Mouse (Mus musculus) heart, adult 2 months (tissue): ENCODE results near the gene 4930519G04Rik. TPM values are rescaled to one million over a fixed set of nuclear protein-coding genes. Genes with fewer than 3 reads are reported as not detected.
"Not testable (repeated sequence)": the region's sequence is repeated elsewhere in the genome, so short reads cannot be mapped to it uniquely, and the experiment has no call there.

ENCODE experiments used
- DNase-seq, 2 experiments: peaks; one replicate each; pipeline ENCODE4 v3.0.0; 2021
- H3K27ac ChIP-seq: fragments of 200-600 bp; 2 replicates; pipeline ENCODE4 v1.8.1; 2022
- H3K27me3 ChIP-seq: fragments of 200-500 bp; 2 replicates; pipeline ENCODE4 v1.6.1; 2012; ENCODE audit warnings: mild to moderate bottlenecking, low read length, inconsistent platforms, mixed read lengths; ENCODE audit not compliant: control insufficient read depth, insufficient read depth
- H3K36me3 ChIP-seq: fragments of 200-500 bp; 2 replicates; pipeline ENCODE4 v1.6.1; 2012; ENCODE audit warnings: low read length, inconsistent platforms; ENCODE audit not compliant: control insufficient read depth, insufficient read depth
- H3K4me1 ChIP-seq: fragments of 200-500 bp; 2 replicates; pipeline ENCODE4 v1.6.1; 2011; ENCODE audit warnings: low read length; ENCODE audit not compliant: control insufficient read depth, insufficient read depth
- H3K4me3 ChIP-seq: fragments of 200-600 bp; 2 replicates; pipeline ENCODE4 v1.8.1; 2022
- H3K79me2 ChIP-seq: fragments of 200-500 bp; replicated peaks from 2 replicates; pipeline ENCODE4 v1.6.1; 2012; ENCODE audit warnings: mild to moderate bottlenecking, inconsistent platforms, low read length, moderate library complexity, mixed read lengths; ENCODE audit not compliant: control insufficient read depth, insufficient read depth
- H3K9ac ChIP-seq: fragments of 200-500 bp; 2 replicates; pipeline ENCODE4 v1.6.1; 2012; ENCODE audit warnings: low read depth, mild to moderate bottlenecking, control low read depth, inconsistent platforms, low read length, mixed read lengths
- CTCF ChIP-seq: fragments of 200-600 bp; IDR thresholded peaks from 2 replicates; pipeline ENCODE4 v1.8.1; 2022; ENCODE audit warnings: antibody characterized with exemption, mild to moderate bottlenecking, moderate library complexity
- EP300 ChIP-seq: fragments of 200-500 bp; IDR thresholded peaks from 2 replicates; pipeline ENCODE4 v1.6.1; 2011; ENCODE audit warnings: low read depth, low read length, control low read depth; ENCODE audit not compliant: insufficient read depth
- POLR2A ChIP-seq: fragments of 200-500 bp; IDR thresholded peaks from 2 replicates; pipeline ENCODE4 v1.6.1; 2011; ENCODE audit warnings: mild to moderate bottlenecking, low read depth, low read length, control low read depth; ENCODE audit not compliant: insufficient read depth
- WGBS: fragments of 180-500 bp; shearing (Covaris S2); methylation state at CpG from one replicate; pipeline ENCODE4 v1.1.7; 2018; 5-methylcytosine and 5-hydroxymethylcytosine counted together
- intact Hi-C: fragments of 180-260 bp; cut with DNase I; formaldehyde crosslinking; loops from one replicate; pipeline ENCODE4 v1.15.1; 2025
- polyA plus RNA-seq: library from polyadenylated mRNA; depleted of rRNA; stranded (reverse); fragments of >200 nt; gene quantifications from 2 replicates; pipeline ENCODE4 v1.2.3, GENCODE M21; 2012
- total RNA-seq, 2 experiments: library from RNA; stranded (reverse); gene quantifications; 2 replicates each; pipeline ENCODE4 v1.2.3; 2021

The 4930519G04Rik gene
- total and polyA plus RNA-seq, 3 experiments = not detected

- Histone ChIP-seq H3K27ac (no peak overlapping the region), H3K27me3 (no peaks in the 10 kb centered on the region), H3K4me3 (no peak overlapping the region), H3K9ac (no peak overlapping the region), H3K36me3 (no peaks in the 10 kb centered on the region), H3K4me1 (no peaks in the 10 kb centered on the region), H3K79me2 (no peaks in the 10 kb centered on the region)
- WGBS = 71% methylated on average over 3 of the region's 3 CpGs
- no peak for DNase-seq
- intact Hi-C loops = no loop called here
- TF ChIP-seq EP300 = no peak
- no peak for TF ChIP-seq POLR2A
- no peak for TF ChIP-seq CTCF
Observed at GRCm38 (mm10) chr5:114829740-114830139, 23.7 kb upstream of the 4930519G04Rik start.

- 34% methylated on average over 12 of the region's 12 CpGs for WGBS
- no peak overlapping the region for H3K9ac ChIP-seq
Observed at GRCm38 (mm10) chr5:114836886-114837285, 16.6 kb upstream of the 4930519G04Rik start.

GRCm38 (mm10) chr5:114840481-114840880, 13.0 kb upstream of the 4930519G04Rik start:
- 67% methylated on average over 5 of the region's 5 CpGs for WGBS
- H3K36me3 ChIP-seq, H3K4me1 ChIP-seq, H3K9ac ChIP-seq, H3K27ac ChIP-seq, H3K27me3 ChIP-seq, intact Hi-C loops, H3K4me3 ChIP-seq, DNase-seq, H3K79me2 ChIP-seq: not testable (repeated sequence)

More at GRCm38 (mm10) chr5:114836886-114837285, 16.6 kb upstream of the 4930519G04Rik start:
- Histone ChIP-seq H3K4me3 (no peak overlapping the region), H3K4me1 (no peaks in the 10 kb centered on the region), H3K36me3 (no peaks in the 10 kb centered on the region), H3K27me3 (no peaks in the 10 kb centered on the region), H3K27ac (no peak overlapping the region), H3K79me2 (no peaks in the 10 kb centered on the region)
- TF ChIP-seq POLR2A (no peak), CTCF (no peak), EP300 (no peak)
- no peak for DNase-seq
- intact Hi-C loops = no loop called here

GRCm38 (mm10) chr5:114842155-114842554, 11.3 kb upstream of the 4930519G04Rik start:
- intact Hi-C loops, H3K27me3 ChIP-seq, DNase-seq, H3K27ac ChIP-seq, H3K79me2 ChIP-seq, H3K36me3 ChIP-seq, H3K4me3 ChIP-seq, H3K4me1 ChIP-seq, H3K9ac ChIP-seq: not testable (repeated sequence)
- 58% methylated on average over 3 of the region's 3 CpGs for WGBS

- no peaks in the 10 kb centered on the region for H3K4me1 ChIP-seq
- intact Hi-C loops = no loop called here
- no peaks in the 10 kb centered on the region for H3K27me3 ChIP-seq
- TF ChIP-seq CTCF (no peak), POLR2A (no peak), EP300 (no peak)
- 81% methylated on average over 5 of the region's 5 CpGs for WGBS
- H3K79me2 ChIP-seq = no peaks in the 10 kb centered on the region
- H3K9ac ChIP-seq = no peak overlapping the region
- no peak for DNase-seq
- no peak overlapping the region for H3K27ac ChIP-seq
- H3K4me3 ChIP-seq = no peak overlapping the region
- no peaks in the 10 kb centered on the region for H3K36me3 ChIP-seq
Observed at GRCm38 (mm10) chr5:114842674-114843073, 10.8 kb upstream of the 4930519G04Rik start.

- H3K27me3 ChIP-seq, H3K27ac ChIP-seq, H3K36me3 ChIP-seq, H3K4me3 ChIP-seq, H3K79me2 ChIP-seq, H3K4me1 ChIP-seq, intact Hi-C loops, DNase-seq, H3K9ac ChIP-seq: not testable (repeated sequence)
- WGBS = 78% methylated on average over 2 of the region's 2 CpGs
Observed at GRCm38 (mm10) chr5:114844371-114844770, 9.1 kb upstream of the 4930519G04Rik start.

- no peak for TF ChIP-seq POLR2A
- no peak for TF ChIP-seq CTCF
- no peak for TF ChIP-seq EP300
- WGBS = 83% methylated on average over 20 of the region's 20 CpGs
- intact Hi-C loops = no loop called here
Observed at GRCm38 (mm10) chr5:114851565-114852236, 1.8 kb upstream of the 4930519G04Rik start.

More at GRCm38 (mm10) chr5:114851565-114852236, 1.8 kb upstream of the 4930519G04Rik start:
- no peaks in the 10 kb centered on the region for H3K79me2 ChIP-seq
- H3K4me1 ChIP-seq = no peaks in the 10 kb centered on the region
- H3K27ac ChIP-seq = no peak overlapping the region
- H3K27me3 ChIP-seq = no peaks in the 10 kb centered on the region
- no peak for DNase-seq
- no peaks in the 10 kb centered on the region for H3K36me3 ChIP-seq
- H3K9ac ChIP-seq = no peak overlapping the region
- no peak overlapping the region for H3K4me3 ChIP-seq
